Mouse (Mus musculus): Measurements from ENCODE around the gene Gm10037. TPM values are rescaled to one million over a fixed set of nuclear protein-coding genes. Genes with fewer than 3 reads are reported as not detected.
"Not testable (repeated sequence)": the region's sequence is repeated elsewhere in the genome, so short reads cannot be mapped to it uniquely, and the experiment has no call there.

The Gm10037 gene
- total RNA-seq, 2 experiments from 2014 or later = 11.0 to 14.3 TPM

DNA sequence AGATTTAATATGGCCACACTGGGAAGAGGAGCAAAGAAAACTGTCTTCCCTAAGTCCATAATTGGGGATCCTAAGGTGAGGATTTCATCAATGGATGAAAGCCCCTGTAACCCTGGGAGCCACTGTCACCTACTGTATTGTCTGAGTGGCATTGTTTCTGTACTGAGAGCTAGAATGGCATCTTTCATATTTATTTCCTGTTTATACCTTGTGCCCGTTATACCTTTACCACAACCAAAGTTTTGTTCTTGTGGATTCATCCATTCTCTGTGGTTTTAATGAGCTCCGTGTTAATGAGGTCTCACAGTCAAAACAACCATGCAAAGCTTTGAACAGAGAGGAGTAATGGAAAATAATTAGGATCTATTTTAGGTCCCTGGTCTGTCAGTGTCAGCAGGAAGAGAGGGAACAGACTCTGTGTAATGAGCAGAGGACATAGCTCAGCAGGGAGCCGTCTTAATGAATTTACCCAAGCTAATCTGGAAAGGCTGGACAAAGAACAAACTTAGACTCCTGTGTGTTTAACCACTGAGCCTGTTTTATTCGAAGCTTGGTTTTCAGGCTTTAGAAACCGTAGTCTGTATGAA is 34.0 kb downstream of the Gm10037 start:
- intact Hi-C loops (cut with DNase I) = no loop called here

GRCm38 (mm10) chr13:67867899-67868298 is 37.0 kb downstream of the Gm10037 start:
- no peak for DNase-seq (ENCODE audit: low spot score in 2 of 2)

More for the DNA sequence above, 34.0 kb downstream of the Gm10037 start:
- DNase-seq (ENCODE audit: low spot score in 2 of 2) = no peak

GRCm38 (mm10) chr13:67876049-67876698 is 45.3 kb downstream of the Gm10037 start:
- DNase-seq (ENCODE audit: low spot score in 2 of 2); intact Hi-C loops (cut with DNase I): not testable (repeated sequence)

More at GRCm38 (mm10) chr13:67867899-67868298, 37.0 kb downstream of the Gm10037 start:
- intact Hi-C loops (cut with DNase I) = no loop called here

DNA sequence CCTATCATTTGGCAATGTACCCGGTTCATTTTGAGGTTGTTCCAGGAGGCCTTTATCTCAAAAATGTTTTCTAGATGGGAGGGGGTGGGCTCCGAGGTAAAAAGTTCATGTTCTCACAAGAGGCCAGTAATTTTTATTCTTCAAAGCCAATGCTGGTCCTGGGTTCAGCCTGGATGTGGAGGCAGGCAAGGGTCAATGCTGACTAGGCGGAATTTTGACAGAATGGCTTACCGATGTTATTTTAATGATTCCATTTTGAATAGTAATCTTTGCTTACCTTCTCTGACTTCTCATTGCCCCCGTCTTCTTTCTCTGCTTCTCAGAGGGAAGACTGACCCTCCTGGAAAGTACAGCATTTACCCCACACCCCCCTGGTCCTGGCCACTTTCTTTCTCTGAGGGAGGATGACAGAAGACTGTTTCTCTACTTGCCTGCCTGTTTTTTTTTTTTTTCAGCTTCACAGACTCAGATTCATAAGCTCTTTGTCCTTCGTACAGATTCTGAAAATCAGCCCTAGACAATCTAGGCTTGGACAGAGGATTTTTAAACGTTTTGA is 45.9 kb downstream of the Gm10037 start:
- no peak for DNase-seq (ENCODE audit: low spot score in 2 of 2)
- intact Hi-C loops (cut with DNase I) = no loop called here

GRCm38 (mm10) chr13:67883966-67884365 is 53.1 kb downstream of the Gm10037 start:
- intact Hi-C loops (cut with DNase I) = no loop called here
- DNase-seq (ENCODE audit: low spot score in 2 of 2) = no peak

Other genes starting within 250 kb of the Gm10037 start
- gene Zfp729b, start 221.4 kb upstream of the Gm10037 start, total RNA-seq (2021) = 1 to 10 TPM; 7.6 to 9.7 TPM
- 1 to 10 TPM in 1 of 2 experiments, under 1 TPM in 1; 0.82 to 2.1 TPM for gene Gm49345, start 193.3 kb upstream of the Gm10037 start, total RNA-seq (2021)
- 1 to 10 TPM; 7.5 to 10.0 TPM for gene Zfp729a, start 193.3 kb upstream of the Gm10037 start, total RNA-seq (2021)
- gene Zfp738, start 144.0 kb upstream of the Gm10037 start, total RNA-seq (2021) = 10 to 100 TPM; 22.0 to 28.2 TPM
- 10 to 100 TPM; 10.9 to 14.9 TPM for gene Zfp65, start 101.9 kb upstream of the Gm10037 start, total RNA-seq (2021)
- 1 to 10 TPM; 6.3 to 6.5 TPM for gene Zfp85, start 75.9 kb upstream of the Gm10037 start, total RNA-seq (2021)
- gene Zfp493, start 51.4 kb upstream of the Gm10037 start, total RNA-seq (2021) = 1 to 10 TPM; 3.1 to 3.7 TPM
- gene Zfp273, start 17.4 kb upstream of the Gm10037 start, total RNA-seq (2021) = 1 to 10 TPM; 5.7 to 7.8 TPM
- not detected for gene BC048507, start 32.2 kb downstream of the Gm10037 start, total RNA-seq (2021)

All from left cerebral cortex, postnatal 36 days (tissue).